Mouse (Mus musculus): ENCODE measurements around the gene Tex35. TPM values are rescaled to one million over a fixed set of nuclear protein-coding genes. Genes with fewer than 3 reads are reported as not detected.

Gene Tex35
- polyA plus RNA-seq, 1 experiment from 2014 or later = not detected

DNA sequence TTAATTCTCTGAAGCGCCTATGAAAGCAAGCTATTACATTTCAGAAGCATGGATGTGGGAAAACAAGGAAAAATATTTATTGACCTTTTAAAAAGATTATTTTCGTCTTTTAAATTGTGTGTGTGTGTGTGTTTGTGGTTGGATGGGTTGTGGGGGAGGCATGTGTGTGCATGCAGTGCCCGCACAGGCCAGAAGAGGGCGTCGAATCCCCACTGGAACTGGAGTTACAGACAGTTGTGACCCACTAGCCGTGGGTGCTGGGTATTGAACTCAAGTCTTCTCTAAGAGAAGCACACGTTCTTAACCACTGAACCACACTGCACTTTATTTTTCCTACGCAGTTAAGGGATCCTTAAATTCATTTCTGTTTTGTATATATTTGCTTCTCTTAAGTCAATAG, 26.5 kb downstream of the Tex35 start:
- peak; percentile 35 for DNase-seq
- H3K4me3 ChIP-seq (ENCODE audit: low read depth, low read length) = no peak overlapping the region
- no peak overlapping the region for H3K27ac ChIP-seq (ENCODE audit: low read depth)
- TF ChIP-seq CTCF (IDR thresholded peaks at IDR 0.05; ENCODE audit: low read depth) = peak; percentile 51
- H3K4me1 ChIP-seq (ENCODE audit: insufficient read depth) = no peaks in the 10 kb centered on the region
- no peaks in the 10 kb centered on the region for H3K9me3 ChIP-seq (ENCODE audit: low read depth, low read length)
- no peak for ATAC-seq (ENCODE audit: insufficient read depth)
- no peak overlapping the region for H3K4me2 ChIP-seq
- no peaks in the 10 kb centered on the region for H3K36me3 ChIP-seq (ENCODE audit: insufficient read depth)
- WGBS = 58% methylated on average over 8 of the region's 8 CpGs
- no peak overlapping the region for H3K9ac ChIP-seq
- no peaks in the 10 kb centered on the region for H3K27me3 ChIP-seq (ENCODE audit: insufficient read depth, low read length)

DNA sequence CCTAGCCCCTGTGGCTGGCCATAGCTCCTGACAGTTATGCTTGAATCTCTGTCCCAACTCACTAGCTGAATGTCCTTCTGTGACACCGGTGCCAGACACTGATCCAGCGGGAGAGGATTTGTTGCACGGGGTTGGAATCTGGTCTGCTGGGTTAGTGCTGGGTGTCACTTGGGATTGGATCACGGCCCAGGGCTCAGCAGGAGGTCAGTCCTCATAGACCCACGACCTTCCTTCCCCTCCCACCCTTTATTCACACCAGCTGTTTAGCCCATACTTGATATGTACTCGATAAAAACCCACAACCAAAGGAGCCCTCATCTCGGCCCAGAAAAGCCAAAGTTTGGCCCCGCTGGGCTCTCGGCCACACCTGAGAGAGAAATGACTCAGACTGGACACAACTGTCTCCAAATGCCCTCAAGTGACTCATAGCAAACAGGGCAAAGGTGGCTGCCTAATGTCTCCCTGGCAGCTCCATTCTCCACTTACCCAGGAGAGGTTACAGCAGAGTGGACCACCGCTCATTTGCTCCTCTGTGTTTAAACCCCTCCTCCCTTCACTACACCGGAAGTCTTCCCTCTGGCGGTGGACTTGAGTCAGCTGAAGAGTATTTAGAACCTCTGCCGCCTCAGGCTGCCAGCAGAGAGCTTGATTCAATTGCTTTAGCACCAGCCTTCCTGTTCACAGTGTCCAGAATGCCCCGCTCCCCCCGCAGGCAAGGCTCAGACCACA, 27.2 kb downstream of the Tex35 start:
- H3K27ac ChIP-seq (ENCODE audit: low read depth) = no peak overlapping the region
- no peaks in the 10 kb centered on the region for H3K9me3 ChIP-seq (ENCODE audit: low read depth, low read length)
- TF ChIP-seq CTCF (IDR thresholded peaks at IDR 0.05; ENCODE audit: low read depth) = peak; percentile 57
- H3K4me3 ChIP-seq (ENCODE audit: low read depth, low read length) = no peak overlapping the region
- no peaks in the 10 kb centered on the region for H3K36me3 ChIP-seq (ENCODE audit: insufficient read depth)
- ATAC-seq (ENCODE audit: insufficient read depth) (0 out of 2 replicates have a peak, but pooled peaks have one; percentile 10), DNase-seq (peak; percentile 71)
- H3K9ac ChIP-seq = no peak overlapping the region
- H3K27me3 ChIP-seq (ENCODE audit: insufficient read depth, low read length) = no peaks in the 10 kb centered on the region
- no peaks in the 10 kb centered on the region for H3K4me1 ChIP-seq (ENCODE audit: insufficient read depth)
- H3K4me2 ChIP-seq = no peak overlapping the region
- WGBS = 47% methylated on average over 15 of the region's 15 CpGs

DNA sequence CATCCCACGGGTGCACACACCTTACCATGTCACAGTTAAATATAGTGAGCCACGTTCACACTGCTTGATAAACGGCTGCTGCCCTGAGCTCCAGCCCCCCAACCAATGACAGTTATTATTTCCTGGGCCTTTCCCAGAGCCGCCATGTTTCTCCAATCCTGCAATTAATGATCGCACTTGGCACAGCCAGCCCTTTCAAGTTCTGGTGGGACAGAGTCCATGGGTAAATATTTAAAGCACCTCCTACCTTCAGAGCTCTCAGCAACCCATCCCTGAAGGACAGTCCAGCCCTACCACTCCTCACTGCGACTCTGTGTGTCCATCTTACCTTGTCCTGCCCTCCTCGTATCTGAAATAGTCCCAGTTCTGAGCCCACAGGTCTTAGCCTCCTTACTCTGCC, 28.4 kb downstream of the Tex35 start:
- Histone ChIP-seq H3K4me3 (ENCODE audit: low read depth, low read length) (no peak overlapping the region), H3K36me3 (ENCODE audit: insufficient read depth) (no peaks in the 10 kb centered on the region), H3K27ac (ENCODE audit: low read depth) (no peak overlapping the region), H3K27me3 (ENCODE audit: insufficient read depth, low read length) (no peaks in the 10 kb centered on the region), H3K9ac (no peak overlapping the region), H3K9me3 (ENCODE audit: low read depth, low read length) (no peaks in the 10 kb centered on the region), H3K4me2 (no peak overlapping the region), H3K4me1 (ENCODE audit: insufficient read depth) (no peaks in the 10 kb centered on the region)
- WGBS = 75% methylated on average over 7 of the region's 7 CpGs
- no peak for DNase-seq
- no peak for TF ChIP-seq CTCF (IDR thresholded peaks at IDR 0.05; ENCODE audit: low read depth)
- ATAC-seq (ENCODE audit: insufficient read depth) = no peak

DNA sequence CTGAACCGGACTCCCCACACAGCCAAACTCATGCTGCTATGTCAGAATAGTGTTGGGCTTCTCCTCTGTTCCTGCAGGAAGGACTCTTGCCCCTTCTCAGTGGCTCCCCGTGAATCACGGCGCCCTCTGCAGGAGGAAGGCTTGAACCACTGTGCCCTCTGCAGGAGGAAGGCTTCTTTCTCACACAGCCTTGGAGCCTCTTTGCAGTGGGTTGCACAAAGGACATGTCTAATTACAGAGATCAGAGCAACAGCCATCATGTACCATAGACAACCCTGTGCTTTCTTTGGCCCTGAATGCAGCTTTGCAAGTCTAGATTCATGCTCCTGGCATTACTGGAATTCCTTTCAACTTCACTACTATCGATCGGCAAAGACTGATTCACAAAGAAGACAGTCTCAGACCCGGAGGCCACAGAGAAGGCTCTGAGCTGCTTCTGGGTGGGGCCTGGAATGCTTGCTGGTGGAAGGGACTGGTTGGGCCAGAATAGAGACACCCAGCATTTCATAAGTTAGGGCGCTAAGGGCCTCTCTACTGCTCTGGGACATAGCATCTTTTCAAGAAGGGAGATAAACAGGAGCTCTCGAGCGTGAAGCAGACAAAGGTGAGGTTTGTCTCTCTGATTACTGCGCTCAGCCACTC, 29.0 kb downstream of the Tex35 start:
- Histone ChIP-seq H3K9me3 (ENCODE audit: low read depth, low read length) (no peaks in the 10 kb centered on the region), H3K27ac (ENCODE audit: low read depth) (no peak overlapping the region), H3K27me3 (ENCODE audit: insufficient read depth, low read length) (no peaks in the 10 kb centered on the region), H3K9ac (no peak overlapping the region), H3K36me3 (ENCODE audit: insufficient read depth) (no peaks in the 10 kb centered on the region), H3K4me1 (ENCODE audit: insufficient read depth) (no peaks in the 10 kb centered on the region), H3K4me3 (ENCODE audit: low read depth, low read length) (no peak overlapping the region), H3K4me2 (no peak overlapping the region)
- WGBS = 37% methylated on average over 11 of the region's 11 CpGs
- TF ChIP-seq CTCF (IDR thresholded peaks at IDR 0.05; ENCODE audit: low read depth) = peak; percentile 79
- DNase-seq = peak; percentile 80
- peak; percentile 7; the same call in 1 of the 2 replicates for ATAC-seq (ENCODE audit: insufficient read depth)

DNA sequence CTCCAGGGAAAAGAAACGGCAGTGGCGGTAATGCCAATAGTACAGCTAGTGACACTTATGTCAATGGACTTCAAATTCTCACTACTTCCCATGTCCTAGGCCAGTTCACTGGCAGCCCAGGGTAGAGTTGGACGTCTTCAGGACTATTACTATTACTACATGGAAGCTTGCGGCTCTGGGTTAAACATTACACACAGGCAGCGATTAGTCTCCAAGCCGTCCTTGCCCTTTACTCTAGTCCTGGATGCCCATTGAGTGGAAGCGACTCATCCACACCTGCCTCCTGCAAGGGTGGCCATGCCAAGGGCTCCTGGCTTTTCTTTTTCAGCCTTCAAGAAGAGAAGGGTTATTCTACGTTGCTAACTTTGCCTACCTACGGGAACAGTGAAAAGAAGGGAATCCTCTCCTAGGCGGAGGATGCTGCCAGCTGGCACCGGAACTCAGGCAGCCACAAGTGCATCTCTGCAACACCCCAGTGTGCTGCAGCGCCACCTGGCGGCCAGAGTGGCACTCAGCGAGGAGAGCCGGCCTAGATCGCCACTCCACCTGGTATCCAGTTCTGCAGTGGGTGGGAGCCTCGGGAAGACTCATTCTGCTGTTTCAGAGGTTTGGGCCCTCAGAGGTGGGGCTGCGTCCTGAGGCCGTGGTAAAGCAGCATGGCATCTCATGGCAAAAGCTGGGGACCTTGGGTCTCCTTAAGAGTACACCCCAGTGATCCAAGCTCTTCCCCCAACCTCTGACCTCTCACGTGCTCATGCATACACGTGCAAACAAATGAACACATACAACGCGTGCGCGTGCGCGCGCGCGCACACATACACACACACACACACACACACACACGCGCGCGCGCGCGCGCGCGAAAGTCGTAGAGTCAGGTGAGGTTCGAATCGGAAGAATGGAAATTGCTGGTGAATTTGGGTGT, 31.4 kb downstream of the Tex35 start:
- DNase-seq = peak; percentile 92
- no peak overlapping the region for H3K9ac ChIP-seq
- 51% methylated on average over 43 of the region's 43 CpGs for WGBS
- no peaks in the 10 kb centered on the region; the same call in 1 of the 2 replicates for H3K4me1 ChIP-seq (ENCODE audit: insufficient read depth)
- H3K4me3 ChIP-seq (ENCODE audit: low read depth, low read length) = no peak overlapping the region
- TF ChIP-seq CTCF (IDR thresholded peaks at IDR 0.05; ENCODE audit: low read depth) = peak; percentile 99
- ATAC-seq (ENCODE audit: insufficient read depth) = peak; percentile 11; the same call in 1 of the 2 replicates
- H3K4me2 ChIP-seq = 0 out of 2 replicates have a peak overlapping the region, but pooled peaks have one; percentile 27
- no peaks in the 10 kb centered on the region for H3K27me3 ChIP-seq (ENCODE audit: insufficient read depth, low read length)
- H3K27ac ChIP-seq (ENCODE audit: low read depth) = no peak overlapping the region
- H3K9me3 ChIP-seq (ENCODE audit: low read depth, low read length) = no peaks in the 10 kb centered on the region
- no peaks in the 10 kb centered on the region for H3K36me3 ChIP-seq (ENCODE audit: insufficient read depth)

DNA sequence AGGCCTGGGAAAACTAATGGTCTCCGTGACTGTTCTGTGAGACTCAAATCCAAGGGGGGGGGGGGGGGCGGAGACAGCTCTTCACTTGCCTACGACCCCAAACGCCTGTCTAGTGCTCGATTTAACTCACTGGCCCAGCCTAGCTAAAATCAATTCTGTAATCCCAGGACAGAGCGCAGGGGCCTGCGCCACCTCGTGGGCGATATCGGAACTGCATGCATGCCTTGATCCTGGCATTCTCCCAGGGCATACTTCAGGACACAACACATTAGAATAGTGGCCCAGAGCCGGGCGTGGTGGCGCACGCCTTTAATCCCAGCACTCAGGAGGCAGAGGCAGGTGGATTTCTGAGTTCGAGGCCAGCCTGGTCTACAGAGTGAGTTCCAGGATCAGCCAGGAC, 32.2 kb downstream of the Tex35 start:
- DNase-seq (peak; percentile 95), ATAC-seq (ENCODE audit: insufficient read depth) (peak; percentile 63)
- peak; percentile 99 for TF ChIP-seq CTCF (IDR thresholded peaks at IDR 0.05; ENCODE audit: low read depth)
- Histone ChIP-seq H3K4me2 (no peak overlapping the region), H3K4me1 (ENCODE audit: insufficient read depth) (no peaks in the 10 kb centered on the region; the same call in 1 of the 2 replicates), H3K9me3 (ENCODE audit: low read depth, low read length) (no peaks in the 10 kb centered on the region), H3K9ac (no peak overlapping the region), H3K27me3 (ENCODE audit: insufficient read depth, low read length) (no peaks in the 10 kb centered on the region), H3K4me3 (ENCODE audit: low read depth, low read length) (no peak overlapping the region), H3K36me3 (ENCODE audit: insufficient read depth) (no peaks in the 10 kb centered on the region), H3K27ac (ENCODE audit: low read depth) (no peak overlapping the region)
- WGBS = 5% methylated on average over 14 of the region's 15 CpGs

All from lung, embryonic 14.5 days (tissue).